Mouse (Mus musculus) E14TG2a.4 (cell line): ENCODE measurements around the gene Hist1h4b.
"Not testable (repeated sequence)": the region's sequence is repeated elsewhere in the genome, so short reads cannot be mapped to it uniquely, and the experiment has no call there.

Source experiments
- CTCF ChIP-seq: conservative IDR thresholded peaks from 2 replicates; pipeline ENCODE4 v1.5.1; 2014; ENCODE audit warnings: low read length
- NANOG ChIP-seq: IDR thresholded peaks from 2 replicates; pipeline ENCODE4 v1.6.1; 2014; ENCODE audit warnings: borderline replicate concordance, low read length, mixed read lengths

DNA sequence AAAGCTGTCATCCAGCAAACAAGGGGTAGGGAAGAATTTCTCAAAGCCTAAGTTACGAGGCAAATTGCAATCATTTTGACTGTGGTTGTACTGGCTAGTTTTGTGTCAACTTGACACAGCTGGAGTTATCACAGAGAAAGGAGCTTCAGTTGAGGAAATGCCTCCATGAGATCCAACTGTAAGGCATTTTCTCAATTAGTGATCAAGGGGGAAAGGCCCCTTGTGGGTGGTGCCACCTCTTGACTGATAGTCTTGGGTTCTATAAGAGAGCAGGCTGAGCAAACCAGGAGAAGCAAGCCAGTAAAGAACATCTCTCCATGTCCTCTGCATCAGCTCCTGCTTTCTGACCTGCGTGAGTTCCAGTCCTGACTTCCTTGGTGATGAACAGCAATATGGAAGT lies 12.8 kb downstream of the Hist1h4b start, which contains the start of gene Trim38:
- TF ChIP-seq CTCF, NANOG: not testable (repeated sequence)
